Mouse (Mus musculus): ENCODE data around the gene Olig1. TPM values are rescaled to one million over a fixed set of nuclear protein-coding genes. Genes with fewer than 3 reads are reported as not detected.

Olig1 gene
- polyA plus RNA-seq, 1 experiment: not detected

GRCm38 (mm10) chr16:91226883-91227759, 42.5 kb upstream of the Olig1 start:
- Histone ChIP-seq H3K4me3 (replicated peaks) (no peak overlapping the region), H3K27me3 (replicated peaks) (peaks cover 100% of the 10 kb centered on the region), H3K9me3 (peaks cover 25% of the 10 kb centered on the region), H3K36me3 (replicated peaks; ENCODE audit: low read length) (no peaks in the 10 kb centered on the region), H3K4me1 (peaks cover 42% of the 10 kb centered on the region)
- TF ChIP-seq FLI1 (IDR thresholded peaks at IDR 0.05; ENCODE audit: low read length) (no peak), GATA1 (IDR thresholded peaks at IDR 0.05; ENCODE audit: borderline replicate concordance, low read length) (no peak)

DNA sequence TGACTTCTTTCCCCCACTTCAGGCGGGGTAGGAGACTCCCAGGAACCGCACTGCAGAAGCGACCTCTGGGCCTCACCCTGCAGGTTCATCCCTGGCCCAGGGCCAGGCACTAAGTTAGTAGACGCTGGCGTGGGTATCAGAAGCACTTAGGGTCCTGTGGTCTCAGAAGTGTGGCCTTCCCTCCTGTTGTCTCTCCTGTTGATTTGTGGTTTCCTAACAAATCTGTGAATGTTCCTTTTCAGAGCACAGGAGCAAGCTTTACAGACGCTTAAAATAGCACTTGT, 41.9 kb upstream of the Olig1 start:
- Histone ChIP-seq H3K9me3 (peaks cover 19% of the 10 kb centered on the region), H3K4me3 (replicated peaks) (no peak overlapping the region), H3K27me3 (replicated peaks) (peaks cover 100% of the 10 kb centered on the region), H3K36me3 (replicated peaks; ENCODE audit: low read length) (no peaks in the 10 kb centered on the region), H3K4me1 (peaks cover 36% of the 10 kb centered on the region)
- TF ChIP-seq FLI1 (IDR thresholded peaks at IDR 0.05; ENCODE audit: low read length) (no peak), GATA1 (IDR thresholded peaks at IDR 0.05; ENCODE audit: borderline replicate concordance, low read length) (no peak)

DNA sequence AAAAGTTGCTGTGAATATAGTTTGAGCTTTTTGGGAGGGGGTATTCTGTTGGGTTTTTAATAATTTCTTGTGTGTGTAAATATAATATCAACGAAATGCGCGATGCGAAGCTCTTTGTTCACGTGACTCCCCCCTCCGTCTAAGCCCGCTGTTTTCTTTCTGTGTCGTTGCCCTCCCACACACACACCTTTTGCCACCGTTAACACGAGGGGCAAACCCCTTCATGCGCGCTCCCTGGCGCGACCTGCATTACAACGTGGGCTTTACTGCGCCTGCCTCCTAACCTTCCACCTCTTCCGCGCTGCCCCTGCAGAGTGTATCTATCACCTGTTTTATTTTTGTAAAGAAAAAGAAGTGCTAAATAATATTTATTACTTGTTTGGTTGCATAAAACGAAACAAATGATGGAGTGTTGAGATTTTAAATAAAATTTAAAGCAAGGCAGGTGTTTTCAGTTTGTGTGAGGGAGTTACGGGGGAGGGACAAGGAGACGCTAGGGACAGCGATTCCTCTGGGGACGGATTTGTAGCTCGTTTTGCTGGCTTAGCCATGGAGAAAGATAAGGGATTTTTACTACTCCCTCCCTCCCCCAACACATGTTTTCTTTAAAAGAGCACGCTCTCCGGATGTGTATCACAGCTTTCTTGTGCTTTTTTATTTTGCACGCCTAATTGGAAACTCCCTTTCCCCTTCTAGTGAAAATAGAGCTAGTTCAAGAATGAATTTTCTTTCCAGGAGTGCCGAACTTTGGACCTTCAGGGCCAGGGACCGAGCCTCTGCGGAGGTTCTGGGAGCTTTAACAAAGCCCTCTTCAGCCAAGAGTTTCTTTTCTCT, 41.1 kb upstream of the Olig1 start:
- TF ChIP-seq FLI1 (IDR thresholded peaks at IDR 0.05; ENCODE audit: low read length) (no peak), GATA1 (IDR thresholded peaks at IDR 0.05; ENCODE audit: borderline replicate concordance, low read length) (no peak)
- Histone ChIP-seq H3K27me3 (replicated peaks) (peaks cover 100% of the 10 kb centered on the region), H3K9me3 (peaks cover 14% of the 10 kb centered on the region; the same call in 1 of the 2 replicates), H3K36me3 (replicated peaks; ENCODE audit: low read length) (no peaks in the 10 kb centered on the region), H3K4me1 (peaks cover 30% of the 10 kb centered on the region), H3K4me3 (replicated peaks) (no peak overlapping the region)

- H3K4me3 ChIP-seq (replicated peaks): no peak overlapping the region
- TF ChIP-seq GATA1 (IDR thresholded peaks at IDR 0.05; ENCODE audit: borderline replicate concordance, low read length) (no peak), FLI1 (IDR thresholded peaks at IDR 0.05; ENCODE audit: low read length) (no peak)
- no peaks in the 10 kb centered on the region for H3K36me3 ChIP-seq (replicated peaks; ENCODE audit: low read length)
- H3K4me1 ChIP-seq: peaks cover 32% of the 10 kb centered on the region
- H3K9me3 ChIP-seq: peaks cover 11% of the 10 kb centered on the region; the same call in 1 of the 2 replicates
- H3K27me3 ChIP-seq (replicated peaks): peaks cover 100% of the 10 kb centered on the region
Observed at GRCm38 (mm10) chr16:91229072-91229348, 40.6 kb upstream of the Olig1 start.

DNA sequence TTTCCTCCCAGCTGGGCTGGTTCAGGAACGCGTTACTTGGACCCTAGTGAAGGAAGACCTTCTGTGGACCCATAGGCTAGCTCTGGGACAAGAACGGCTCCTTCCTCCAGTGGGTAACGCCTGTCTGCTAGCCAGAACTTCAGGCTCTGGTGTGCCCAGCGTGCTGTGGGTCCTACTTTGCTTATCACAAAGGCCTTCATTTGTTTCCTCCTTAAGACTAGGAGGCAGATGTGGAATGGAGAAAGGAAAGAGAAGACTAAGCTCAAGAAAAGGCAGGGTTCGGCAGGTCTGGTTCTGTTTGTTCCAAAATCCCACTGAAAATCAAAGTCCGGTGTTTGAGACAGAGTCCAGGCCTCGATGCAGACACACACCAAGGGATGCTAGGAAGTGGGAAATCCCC, 39.9 kb upstream of the Olig1 start:
- Histone ChIP-seq H3K9me3 (peaks cover 11% of the 10 kb centered on the region; the same call in 1 of the 2 replicates), H3K36me3 (replicated peaks; ENCODE audit: low read length) (no peaks in the 10 kb centered on the region), H3K4me3 (replicated peaks) (no peak overlapping the region), H3K4me1 (peaks cover 32% of the 10 kb centered on the region), H3K27me3 (replicated peaks) (peaks cover 100% of the 10 kb centered on the region)
- TF ChIP-seq GATA1 (IDR thresholded peaks at IDR 0.05; ENCODE audit: borderline replicate concordance, low read length) (no peak), FLI1 (IDR thresholded peaks at IDR 0.05; ENCODE audit: low read length) (no peak)

DNA sequence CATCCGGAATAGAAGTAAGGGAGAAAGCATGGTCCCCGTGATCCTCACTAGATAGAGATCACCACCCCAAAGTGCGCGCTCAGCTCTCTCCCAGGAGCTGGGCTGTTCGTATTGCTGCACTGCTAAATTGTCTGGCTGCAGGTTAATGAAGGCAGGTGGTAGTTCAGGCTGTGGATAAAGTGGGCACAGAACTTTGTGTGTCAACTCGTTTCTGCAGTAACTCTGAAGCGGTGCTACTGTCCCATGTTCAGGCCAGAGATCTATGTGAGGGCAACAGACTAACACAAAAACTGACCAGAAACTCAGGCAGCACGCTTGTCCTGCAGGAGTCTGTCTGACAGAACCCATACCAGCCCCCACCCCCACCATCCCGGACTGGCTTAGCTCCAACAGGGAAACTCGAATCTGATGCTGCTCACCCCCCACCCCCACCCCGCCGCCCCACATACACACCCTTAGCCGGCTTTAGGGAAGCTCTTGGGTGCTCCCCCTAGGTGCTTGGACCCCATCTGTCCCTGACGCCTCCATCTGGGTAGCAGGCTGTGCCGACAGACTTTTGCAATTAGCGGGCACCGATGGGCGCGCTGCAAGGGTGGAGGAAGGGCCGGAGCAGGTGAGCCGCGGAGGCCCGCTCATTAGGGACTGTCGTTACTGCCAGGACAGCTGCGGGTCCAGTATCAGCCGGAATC, 37.6 kb upstream of the Olig1 start:
- Histone ChIP-seq H3K4me1 (peaks cover 14% of the 10 kb centered on the region), H3K9me3 (0 out of 2 replicates have a peak, but pooled peaks cover 3% of the 10 kb centered on the region), H3K4me3 (replicated peaks) (no peak overlapping the region), H3K36me3 (replicated peaks; ENCODE audit: low read length) (no peaks in the 10 kb centered on the region), H3K27me3 (replicated peaks) (peaks cover 99% of the 10 kb centered on the region)
- TF ChIP-seq GATA1 (IDR thresholded peaks at IDR 0.05; ENCODE audit: borderline replicate concordance, low read length) (no peak), FLI1 (IDR thresholded peaks at IDR 0.05; ENCODE audit: low read length) (no peak)

DNA sequence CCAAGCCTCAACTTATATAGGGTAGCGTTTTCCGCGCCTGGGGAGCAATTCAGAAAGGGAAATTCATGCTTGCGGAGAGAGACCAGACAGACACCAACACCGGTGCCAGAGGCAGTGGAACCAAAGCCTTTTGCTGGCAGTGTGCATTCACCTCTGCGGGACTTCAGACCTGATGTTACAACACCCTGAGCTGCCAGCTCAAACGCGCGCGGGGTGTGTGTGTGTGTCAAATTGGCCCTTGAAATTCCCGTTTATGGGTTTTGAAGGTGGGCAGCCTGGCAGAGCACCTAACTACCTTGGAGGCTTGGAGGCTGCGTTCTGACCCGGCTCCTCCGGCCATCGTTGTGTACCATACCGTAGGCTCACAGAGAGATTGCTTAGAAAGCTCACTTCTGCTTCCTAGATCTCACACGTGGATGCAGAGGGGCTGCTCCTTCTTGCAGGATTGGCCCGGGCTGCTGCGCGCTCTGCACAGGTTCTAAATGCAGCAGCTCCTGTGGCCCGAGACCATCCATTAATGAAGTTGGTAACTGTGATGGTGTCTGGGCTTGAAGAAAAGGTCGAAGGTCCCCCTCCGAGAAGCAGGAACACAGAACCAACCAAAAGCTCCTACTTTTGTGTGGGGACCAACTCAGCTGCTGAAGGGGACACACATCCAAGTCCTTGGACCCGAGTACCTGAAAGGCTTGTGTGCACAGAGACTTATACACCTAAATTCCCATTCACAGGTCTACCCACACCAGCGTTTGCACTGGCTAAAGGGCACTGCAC, 36.9 kb upstream of the Olig1 start:
- H3K4me1 ChIP-seq: peaks cover 11% of the 10 kb centered on the region
- no peaks in the 10 kb centered on the region for H3K36me3 ChIP-seq (replicated peaks; ENCODE audit: low read length)
- H3K4me3 ChIP-seq (replicated peaks): no peak overlapping the region
- H3K27me3 ChIP-seq (replicated peaks): peaks cover 99% of the 10 kb centered on the region
- TF ChIP-seq FLI1 (IDR thresholded peaks at IDR 0.05; ENCODE audit: low read length) (no peak), GATA1 (IDR thresholded peaks at IDR 0.05; ENCODE audit: borderline replicate concordance, low read length) (no peak)
- 0 out of 2 replicates have a peak, but pooled peaks cover 3% of the 10 kb centered on the region for H3K9me3 ChIP-seq

DNA sequence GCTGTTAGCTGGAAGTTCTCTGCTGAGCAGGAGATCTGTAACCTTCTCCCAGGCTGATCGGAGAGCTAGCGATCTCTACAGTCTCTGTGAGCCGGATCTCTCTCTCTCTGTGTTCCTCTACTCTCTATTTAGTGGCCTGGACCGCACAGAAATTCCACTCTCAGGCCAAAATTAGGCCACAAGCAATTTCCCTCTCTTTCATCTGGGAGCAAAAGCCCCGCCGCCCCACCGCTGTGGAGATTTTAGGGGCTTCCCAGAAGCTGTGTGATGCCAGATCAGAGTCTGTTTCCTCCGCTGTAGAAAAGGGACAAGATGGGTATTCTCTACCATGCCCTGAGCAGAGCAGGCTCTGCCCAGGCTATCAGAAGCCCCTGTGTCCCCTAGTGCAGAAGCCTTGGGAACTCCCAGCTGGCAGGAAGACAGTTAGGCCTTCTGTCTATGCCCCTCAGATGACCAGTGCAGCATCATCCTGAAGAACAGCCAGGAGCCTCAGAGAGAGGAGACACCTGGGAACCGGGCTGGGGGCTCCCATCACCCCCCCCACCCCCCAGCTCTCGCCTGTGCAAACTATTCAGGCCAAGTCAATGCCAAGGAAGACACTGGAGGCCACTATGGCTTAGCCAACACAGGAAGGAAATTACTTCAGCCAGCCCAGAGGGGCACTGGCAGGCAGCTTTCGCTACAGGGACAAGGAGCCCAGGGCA, 36.2 kb upstream of the Olig1 start:
- Histone ChIP-seq H3K4me1 (peaks cover 9% of the 10 kb centered on the region), H3K9me3 (0 out of 2 replicates have a peak, but pooled peaks cover 3% of the 10 kb centered on the region), H3K4me3 (replicated peaks) (no peak overlapping the region), H3K27me3 (replicated peaks) (peaks cover 99% of the 10 kb centered on the region), H3K36me3 (replicated peaks; ENCODE audit: low read length) (no peaks in the 10 kb centered on the region)
- TF ChIP-seq FLI1 (IDR thresholded peaks at IDR 0.05; ENCODE audit: low read length): no peak
- TF ChIP-seq GATA1 (IDR thresholded peaks at IDR 0.05; ENCODE audit: borderline replicate concordance, low read length): no peak
